Mouse (Mus musculus) kidney, postnatal 4 days (tissue): ENCODE measurements around the gene Pds5b.
"Not testable (repeated sequence)": the region's sequence is repeated elsewhere in the genome, so short reads cannot be mapped to it uniquely, and the experiment has no call there.

ENCODE experiments used
- DNase-seq, 2 experiments: peaks; one replicate each; pipeline ENCODE4 v3.0.0; 2021; ENCODE audit warnings: mixed read lengths in 2 of 2

Gene Pds5b

DNA sequence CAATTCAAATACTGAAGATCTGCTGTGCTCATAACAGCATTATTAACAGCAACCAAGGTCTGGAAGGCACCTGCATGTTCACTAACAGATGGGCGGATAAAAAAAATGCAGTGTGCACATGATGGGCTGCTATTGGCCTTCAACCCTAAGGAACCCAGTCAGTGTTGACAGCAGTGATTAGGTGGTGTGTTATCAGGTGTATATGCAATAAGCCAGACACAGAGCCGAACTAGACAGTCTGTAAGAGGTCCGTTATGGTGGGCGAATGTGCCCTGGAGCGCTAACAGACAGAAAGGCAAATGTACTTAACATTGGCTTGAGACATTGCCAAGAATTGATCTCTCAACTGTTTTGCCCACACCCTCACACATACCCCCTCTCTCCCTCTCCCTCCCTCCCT lies 156.0 kb downstream of the Pds5b start:
- DNase-seq, result no peak

DNA sequence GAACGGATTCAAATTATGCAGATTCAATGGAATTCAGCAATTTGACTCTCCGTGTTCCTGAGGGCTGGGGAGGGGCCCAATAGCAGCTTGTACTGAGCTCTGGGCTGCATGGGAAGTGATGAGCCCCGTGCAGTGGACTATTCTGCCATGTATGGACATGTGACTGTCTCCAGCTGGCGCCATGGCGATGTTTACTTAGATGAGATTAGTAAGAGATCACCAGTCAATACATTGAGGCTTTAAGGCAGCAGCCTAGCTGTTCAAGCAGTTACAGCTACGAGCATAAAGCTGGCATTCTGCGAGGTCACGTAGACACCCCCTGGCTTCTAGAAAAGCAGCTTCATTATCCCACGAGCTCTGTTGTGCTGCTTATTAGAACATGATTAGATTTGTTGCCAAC lies 157.2 kb downstream of the Pds5b start:
- no peak for DNase-seq

DNA sequence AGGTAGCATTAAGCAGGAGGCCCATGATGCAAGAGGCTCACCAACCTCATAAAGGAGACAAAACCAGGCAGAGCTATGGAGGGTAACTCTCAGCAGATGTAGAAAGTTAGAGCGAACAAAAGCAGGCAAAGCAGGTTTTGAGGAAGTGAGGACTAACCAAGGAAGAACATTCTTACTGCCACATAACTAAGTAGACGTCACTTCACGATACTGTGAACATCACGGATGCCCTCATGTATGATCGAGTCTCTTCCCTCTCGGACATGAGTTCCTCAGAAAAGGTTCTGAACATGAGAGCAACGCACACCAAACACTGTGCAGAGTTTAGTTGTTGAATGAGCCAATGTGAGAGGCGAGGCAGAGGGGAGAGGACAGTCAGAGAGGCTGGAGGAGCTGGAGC lies 163.2 kb downstream of the Pds5b start:
- no peak for DNase-seq

DNA sequence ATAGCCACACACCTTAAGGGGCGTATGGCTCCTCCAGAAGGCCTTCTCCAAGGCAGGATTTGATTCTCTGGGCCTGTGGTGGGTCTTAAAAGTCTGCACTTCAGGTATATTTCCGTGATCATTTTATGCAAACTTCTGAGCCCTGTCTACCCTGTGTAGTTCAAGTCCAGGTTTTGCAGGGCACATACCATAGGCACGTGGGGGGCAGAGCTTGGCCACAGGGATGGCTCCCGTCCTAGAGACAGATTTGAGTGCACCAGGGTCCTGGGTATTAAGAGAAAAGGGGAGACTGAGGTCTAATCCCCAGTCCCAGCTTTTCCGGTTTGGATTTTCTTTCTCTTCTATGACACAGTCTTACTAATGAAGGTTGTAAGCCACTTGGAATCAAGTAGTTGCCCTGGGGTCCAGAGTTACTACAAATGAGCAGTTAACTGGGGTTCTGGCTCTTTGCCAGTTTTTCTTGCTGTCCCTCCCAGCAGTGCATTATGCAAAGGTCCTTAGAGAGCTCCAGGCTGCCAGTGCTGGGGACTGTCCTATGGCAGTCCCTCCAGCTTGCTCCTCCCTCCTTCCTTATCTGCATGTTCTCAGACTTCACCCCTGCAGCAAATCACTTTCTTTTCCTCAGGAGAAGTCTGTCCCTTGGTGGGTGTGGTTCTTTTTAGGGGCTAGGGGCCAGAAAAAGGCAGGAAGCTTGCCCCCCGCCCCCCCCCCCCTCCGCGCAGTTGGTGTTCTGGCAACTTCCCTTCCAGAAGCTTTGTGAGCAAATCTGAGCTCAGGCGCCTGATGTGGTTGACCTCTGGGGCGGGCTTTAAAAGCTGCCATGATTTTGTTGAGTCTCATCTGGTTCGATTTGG lies 166.4 kb downstream of the Pds5b start:
- peak; percentile 35 to 57 for DNase-seq

DNA sequence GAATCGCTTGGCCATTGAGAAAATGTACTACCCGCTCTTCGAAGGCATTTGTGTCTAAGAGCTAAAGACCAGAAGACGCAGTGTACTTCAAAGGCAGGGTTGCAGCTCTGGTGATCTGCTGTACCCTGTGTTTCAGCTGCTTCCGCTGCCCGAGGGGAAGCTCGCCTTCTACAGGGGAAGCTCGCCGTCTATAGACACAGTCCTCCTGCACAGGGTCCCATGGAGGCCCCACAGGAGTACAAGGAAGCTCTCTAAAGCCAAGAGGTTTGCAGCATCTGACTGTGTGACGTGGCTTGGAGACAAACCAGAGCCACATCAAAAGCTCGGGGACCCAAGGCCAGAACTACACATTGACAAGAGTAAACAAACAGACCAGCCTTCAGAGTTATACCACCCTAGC lies 167.1 kb downstream of the Pds5b start:
- DNase-seq, result peak; percentile 40 to 52

DNA sequence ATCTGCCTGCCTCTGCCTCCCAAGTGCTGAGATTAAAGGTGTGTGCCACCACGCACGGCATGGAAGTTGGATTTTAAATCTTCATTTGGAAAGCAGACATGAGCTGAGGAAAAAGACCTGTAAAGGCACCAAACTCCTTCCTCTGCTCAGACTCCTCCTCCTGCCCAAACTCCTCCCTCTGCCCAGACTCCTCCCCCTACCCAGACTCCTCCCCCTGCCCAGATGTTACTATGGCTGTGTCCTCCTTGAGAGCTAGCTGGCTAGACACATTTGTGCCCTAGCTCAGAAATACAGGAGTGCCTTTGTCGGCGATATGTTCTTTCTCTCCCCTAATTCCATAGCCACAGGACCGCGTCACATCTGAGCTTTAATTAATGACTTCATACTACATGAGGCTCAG lies 172.4 kb downstream of the Pds5b start:
- DNase-seq, result no peak

DNA sequence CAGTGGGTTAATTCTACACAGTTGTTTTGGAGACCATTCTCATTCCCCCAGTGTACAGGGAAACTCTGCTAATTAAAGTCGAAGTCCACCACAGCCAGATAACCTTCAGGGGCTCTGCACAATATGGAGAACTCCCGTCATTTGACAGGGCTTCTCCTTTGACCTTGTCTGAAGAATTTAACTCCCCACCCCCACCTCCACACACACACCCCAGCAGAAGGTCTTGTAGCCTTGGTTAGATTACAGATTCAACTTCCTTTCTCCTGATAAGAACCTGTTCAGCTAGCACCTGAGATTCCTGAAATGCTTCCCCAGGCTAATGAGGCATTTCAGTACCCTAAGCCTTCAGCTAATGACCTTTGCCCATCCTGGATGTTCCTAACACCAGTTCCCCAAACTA lies 177.3 kb downstream of the Pds5b start:
- no peak for DNase-seq

DNA sequence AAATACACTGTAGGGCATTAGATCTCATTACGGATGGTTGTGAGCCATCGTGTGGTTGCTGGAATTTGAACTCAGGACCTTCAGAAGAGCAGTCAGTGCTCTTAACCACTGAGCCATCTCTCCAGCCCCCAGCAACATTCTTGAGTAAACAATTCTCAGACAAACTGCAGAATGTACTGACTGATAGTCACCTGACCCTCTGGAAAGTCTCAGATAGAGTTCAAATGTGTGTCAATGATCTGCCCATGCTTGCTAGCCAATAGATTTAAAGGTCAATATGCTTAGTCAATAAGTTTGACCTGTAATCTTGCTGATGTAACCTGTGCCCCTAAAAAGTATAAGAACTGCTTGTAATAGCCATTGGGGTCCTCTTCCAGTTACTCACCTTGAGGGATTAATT lies 178.6 kb downstream of the Pds5b start:
- DNase-seq, result not testable (repeated sequence)

DNA sequence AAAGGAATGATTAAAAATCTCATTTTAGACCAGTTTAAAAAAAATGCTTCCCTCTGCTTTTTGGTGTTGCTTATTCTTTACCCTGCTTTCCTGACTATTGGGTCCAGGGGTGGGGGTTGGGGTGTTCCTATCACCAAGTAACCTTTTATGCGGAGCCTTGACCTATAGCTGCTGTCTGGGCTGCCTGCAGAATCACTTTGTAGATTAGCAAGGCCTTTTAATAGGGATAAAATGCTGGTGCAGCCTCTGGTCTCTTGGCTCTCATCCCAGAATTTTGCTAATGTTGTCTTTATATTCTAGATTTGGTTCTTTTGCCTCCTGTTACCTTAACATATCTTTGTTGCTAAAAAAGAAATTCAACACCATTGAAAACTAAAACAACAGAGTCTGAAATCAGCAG lies 181.0 kb downstream of the Pds5b start:
- no peak for DNase-seq

DNA sequence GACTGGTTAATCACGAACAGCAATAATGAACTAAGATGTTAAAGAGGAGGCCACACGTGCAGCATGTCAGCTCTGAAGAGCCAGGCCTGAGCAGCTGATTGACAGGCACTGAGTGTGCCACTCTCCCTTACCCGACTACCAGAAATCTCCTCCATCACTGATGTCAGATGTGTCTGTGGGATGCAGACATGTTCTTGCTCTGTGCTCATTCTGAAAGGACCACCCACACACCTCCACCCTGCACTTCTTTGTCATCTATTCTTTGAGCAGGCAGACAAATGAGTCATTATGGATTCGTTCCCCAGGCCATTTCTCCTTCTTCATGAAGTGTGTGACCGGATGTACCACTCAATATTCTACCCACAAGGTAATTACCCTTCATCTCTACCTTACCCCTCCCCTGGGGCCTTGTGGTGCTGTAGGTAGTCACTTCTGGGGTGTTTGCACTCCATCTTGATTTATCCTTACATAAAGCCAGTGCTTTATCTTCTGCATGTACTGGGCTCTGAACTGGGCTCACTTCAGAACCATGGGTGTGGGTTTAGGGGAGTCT lies 186.2 kb downstream of the Pds5b start:
- DNase-seq, result no peak
